Mouse (Mus musculus) heart, adult 18-20 months (tissue): ENCODE measurements around the gene Gm28557. TPM values are rescaled to one million over a fixed set of nuclear protein-coding genes. Genes with fewer than 3 reads are reported as not detected.

Experiments
- total RNA-seq, 2 experiments: library from RNA; stranded (reverse); gene quantifications; 2 replicates each; pipeline ENCODE4 v1.2.3; 2021

Gm28557 gene
- total RNA-seq, 2 experiments from 2014 or later: 1.2 to 4.1 TPM

Other genes starting within 250 kb of the Gm28557 start
- 1 to 10 TPM in 1 of 2 experiments, under 1 TPM in 1; 0.65 to 1.1 TPM for gene Gm10767, start 203.7 kb downstream of the Gm28557 start, total RNA-seq
- 1 to 10 TPM; 1.4 to 1.5 TPM for gene Zfp712, start 47.4 kb downstream of the Gm28557 start, total RNA-seq
- 1 to 10 TPM in 1 of 2 experiments, under 1 TPM in 1; 0.45 to 1.0 TPM for gene Zfp708, start 10.6 kb downstream of the Gm28557 start, total RNA-seq
- gene Rslcan18, start 7.7 kb upstream of the Gm28557 start, total RNA-seq: 1 to 10 TPM; 1.0 to 1.3 TPM
- gene Zfp759, start 13.1 kb upstream of the Gm28557 start, total RNA-seq: 1 to 10 TPM; 4.5 to 4.8 TPM
- 1 to 10 TPM; 2.1 to 3.0 TPM for gene Rsl1, start 64.6 kb upstream of the Gm28557 start, total RNA-seq
- gene Zfp455, start 85.9 kb upstream of the Gm28557 start, total RNA-seq: under 1 TPM; 0.85 to 0.92 TPM
- gene Zfp458, start 169.9 kb upstream of the Gm28557 start, total RNA-seq: 1 to 10 TPM; 1.0 to 1.3 TPM
- gene Zfp457, start 197.9 kb upstream of the Gm28557 start, total RNA-seq: 1 to 10 TPM; 3.2 to 4.2 TPM
- 1 to 10 TPM; 1.4 to 2.7 TPM for gene Zfp595, start 224.0 kb upstream of the Gm28557 start, total RNA-seq